Mouse (Mus musculus) heart, embryonic 14.5 days (tissue): ENCODE data around the gene Flt3l. TPM values are rescaled to one million over a fixed set of nuclear protein-coding genes. Genes with fewer than 3 reads are reported as not detected.

Experiments used
- ATAC-seq: fragments of 200-750 bp; cut with Nextera tagmentation; 2 replicates; pipeline ENCODE4 v1.8.0; 2017; ENCODE audit warnings: low read depth, moderate TSS enrichment; ENCODE audit not compliant: insufficient number of reproducible peaks, insufficient read depth, low FRiP score
- H3K27ac ChIP-seq, 2 experiments: fragments of 200-500 bp in 1 of 2; fragments of 300-500 bp in 1 of 2; sonication (generic) in 1 of 2; replicated peaks in 1 of 2; 2 replicates each; pipeline ENCODE4 v1.5.1; 2012 to 2014; ENCODE audit warnings: low read depth in 2 of 2, low read length in 2 of 2, control low read depth in 1 of 2, mild to moderate bottlenecking in 1 of 2, mixed read lengths in 1 of 2; ENCODE audit not compliant: control insufficient read depth in 1 of 2, insufficient read depth in 1 of 2
- H3K27me3 ChIP-seq: fragments of 300-500 bp; sonication (generic); 2 replicates; pipeline ENCODE4 v1.6.1; 2014; ENCODE audit warnings: mild to moderate bottlenecking, low read length, control low read depth; ENCODE audit not compliant: control insufficient read depth, insufficient read depth
- H3K36me3 ChIP-seq: fragments of 300-500 bp; sonication (generic); 2 replicates; pipeline ENCODE4 v1.6.1; 2014; ENCODE audit warnings: mild to moderate bottlenecking, control low read depth, low read length, mixed read lengths; ENCODE audit not compliant: control insufficient read depth, insufficient read depth
- H3K4me1 ChIP-seq, 2 experiments: fragments of 200-500 bp in 1 of 2; fragments of 300-500 bp in 1 of 2; sonication (generic) in 1 of 2; 2 replicates each; pipeline ENCODE4 v1.6.1; 2012 to 2014; ENCODE audit warnings: low read length in 2 of 2, control low read depth in 1 of 2, mixed read lengths in 1 of 2; ENCODE audit not compliant: control insufficient read depth in 2 of 2, insufficient read depth in 2 of 2
- H3K4me2 ChIP-seq: fragments of 300-500 bp; sonication (generic); 2 replicates; pipeline ENCODE4 v1.6.1; 2014; ENCODE audit warnings: mild to moderate bottlenecking, low read length
- H3K4me3 ChIP-seq, 2 experiments: fragments of 200-500 bp in 1 of 2; fragments of 300-500 bp in 1 of 2; sonication (generic) in 1 of 2; 2 replicates each; pipeline ENCODE4 v1.5.1; 2012 to 2014; ENCODE audit warnings: low read length in 2 of 2, mild to moderate bottlenecking in 2 of 2, control low read depth in 1 of 2, low read depth in 1 of 2, moderate library complexity in 1 of 2; ENCODE audit not compliant: control insufficient read depth in 1 of 2, insufficient read depth in 1 of 2
- H3K9ac ChIP-seq: fragments of 300-500 bp; sonication (generic); 2 replicates; pipeline ENCODE4 v1.6.1; 2014; ENCODE audit warnings: mild to moderate bottlenecking, low read length
- H3K9me3 ChIP-seq: fragments of 300-500 bp; sonication (generic); 2 replicates; pipeline ENCODE4 v1.6.1; 2016; ENCODE audit warnings: low read length, control low read depth; ENCODE audit not compliant: control insufficient read depth
- WGBS: fragments of 180-500 bp; shearing (Covaris S2); extraction: QIAGEN DNeasy Blood & Tissue Kit; methylation state at CpG from one replicate; pipeline ENCODE4 v1.1.7; 2014; 5-methylcytosine and 5-hydroxymethylcytosine counted together
- polyA plus RNA-seq: library from polyadenylated mRNA; unstranded; fragments of >200 nt; fragmentation: Nextera tagmentation; extraction: Ambion mirVana; gene quantifications from 2 replicates; pipeline ENCODE4 v1.2.1, GENCODE M21; 2014

Gene Flt3l
- polyA plus RNA-seq, 1 experiment from 2014 or later, result 1.3 TPM

- Histone ChIP-seq H3K9me3 (peaks cover 44% of the 10 kb centered on the region), H3K4me2 (no peak overlapping the region), H3K9ac (no peak overlapping the region), H3K36me3 (no peaks in the 10 kb centered on the region), H3K4me1 (0 out of 4 replicates have a peak, but pooled peaks cover 0 to 8% of the 10 kb centered on the region in 2 experiments), H3K27ac (no peak overlapping the region), H3K4me3 (no peak overlapping the region), H3K27me3 (peaks cover 73% of the 10 kb centered on the region)
- WGBS, result 57% methylated on average over 7 of the region's 7 CpGs
- ATAC-seq, result no peak
Observed at GRCm38 (mm10) chr7:45172974-45173373, 36.7 kb upstream of the Flt3l start.

GRCm38 (mm10) chr7:45169495-45169894, 33.3 kb upstream of the Flt3l start:
- Histone ChIP-seq H3K4me2 (no peak overlapping the region), H3K9ac (no peak overlapping the region), H3K4me3 (no peak overlapping the region), H3K27me3 (peaks cover 73% of the 10 kb centered on the region), H3K9me3 (peaks cover 44% of the 10 kb centered on the region), H3K4me1 (peaks cover 4 to 6% of the 10 kb centered on the region in 2 experiments; a peak in 3 of 4 replicates), H3K27ac (no peak overlapping the region), H3K36me3 (no peaks in the 10 kb centered on the region)
- ATAC-seq, result no peak
- WGBS, result 90% methylated on average over 3 of the region's 3 CpGs

GRCm38 (mm10) chr7:45168656-45169055, 32.4 kb upstream of the Flt3l start:
- no peak overlapping the region for H3K4me3 ChIP-seq

GRCm38 (mm10) chr7:45167761-45168445, 31.7 kb upstream of the Flt3l start:
- Histone ChIP-seq H3K9ac (no peak overlapping the region), H3K27ac (no peak overlapping the region), H3K9me3 (peaks cover 43% of the 10 kb centered on the region), H3K4me1 (peaks cover 4 to 6% of the 10 kb centered on the region in 2 experiments; a peak in 3 of 4 replicates), H3K36me3 (no peaks in the 10 kb centered on the region), H3K4me2 (no peak overlapping the region), H3K4me3 (no peak overlapping the region), H3K27me3 (peaks cover 78% of the 10 kb centered on the region)
- ATAC-seq, result no peak
- WGBS, result 3% methylated on average over 19 of the region's 19 CpGs

More at GRCm38 (mm10) chr7:45168656-45169055, 32.4 kb upstream of the Flt3l start:
- H3K27ac ChIP-seq, result no peak overlapping the region
- H3K27me3 ChIP-seq, result peaks cover 73% of the 10 kb centered on the region
- peaks cover 4 to 6% of the 10 kb centered on the region in 2 experiments; a peak in 3 of 4 replicates for H3K4me1 ChIP-seq
- no peak overlapping the region for H3K9ac ChIP-seq
- peaks cover 44% of the 10 kb centered on the region for H3K9me3 ChIP-seq
- no peaks in the 10 kb centered on the region for H3K36me3 ChIP-seq
- 6% methylated on average over 24 of the region's 24 CpGs for WGBS
- no peak overlapping the region for H3K4me2 ChIP-seq
- ATAC-seq, result no peak

- ATAC-seq, result no peak
- 18% methylated on average over 10 of the region's 10 CpGs for WGBS
- H3K4me1 ChIP-seq, result peaks cover 6 to 10% of the 10 kb centered on the region in 2 experiments; a peak in 3 of 4 replicates
- H3K4me2 ChIP-seq, result no peak overlapping the region
- no peaks in the 10 kb centered on the region for H3K36me3 ChIP-seq
- peaks cover 35% of the 10 kb centered on the region for H3K9me3 ChIP-seq
- no peak overlapping the region for H3K9ac ChIP-seq
- H3K27ac ChIP-seq, result no peak overlapping the region
- H3K4me3 ChIP-seq, result no peak overlapping the region
- H3K27me3 ChIP-seq, result peaks cover 80% of the 10 kb centered on the region
Observed at GRCm38 (mm10) chr7:45166950-45167401, 30.7 kb upstream of the Flt3l start.

- Histone ChIP-seq H3K36me3 (peaks cover 4% of the 10 kb centered on the region; the same call in 1 of the 2 replicates), H3K4me3 (no peak overlapping the region), H3K4me2 (no peak overlapping the region), H3K27me3 (peaks cover 76% of the 10 kb centered on the region), H3K9me3 (peaks cover 23% of the 10 kb centered on the region), H3K4me1 (peaks cover 6 to 10% of the 10 kb centered on the region in 2 experiments; a peak in 3 of 4 replicates), H3K9ac (no peak overlapping the region), H3K27ac (no peak overlapping the region)
- no peak for ATAC-seq
- 52% methylated on average over 11 of the region's 11 CpGs for WGBS
Observed at GRCm38 (mm10) chr7:45165701-45166100, 29.5 kb upstream of the Flt3l start.

- peaks cover 74% of the 10 kb centered on the region for H3K27me3 ChIP-seq
- H3K36me3 ChIP-seq, result peaks cover 12% of the 10 kb centered on the region
- H3K4me2 ChIP-seq, result no peak overlapping the region
- H3K9ac ChIP-seq, result no peak overlapping the region
- H3K27ac ChIP-seq, result no peak overlapping the region
- peaks cover 6 to 10% of the 10 kb centered on the region in 2 experiments; a peak in 3 of 4 replicates for H3K4me1 ChIP-seq
- peaks cover 14% of the 10 kb centered on the region for H3K9me3 ChIP-seq
- WGBS, result 41% methylated on average over 5 of the region's 5 CpGs
- no peak for ATAC-seq
- no peak overlapping the region; a peak in 1 of 4 replicates for H3K4me3 ChIP-seq
Observed at GRCm38 (mm10) chr7:45164833-45165232, 28.6 kb upstream of the Flt3l start.
